Mouse (Mus musculus): ENCODE results near the gene Tet3.

- TF ChIP-seq POLR2A (IDR thresholded peaks at IDR 0.05; ENCODE audit: extremely low read depth, insufficient read depth, low read length) (no peak), CTCF (IDR thresholded peaks at IDR 0.05; ENCODE audit: extremely low read depth, insufficient read depth, low read length) (no peak)
Measured at GRCm38 (mm10) chr6:83410046-83410706, 48.7 kb downstream of the Tet3 start.

Data from cortical plate, adult 2 months (tissue).